Mouse (Mus musculus) ZHBTc4 (cell line): ENCODE measurements at regions not wholly inside any gene's neighbourhood (a gene's known extent, or its start where the extent isn't known, plus 50 kb on each side); places are given as distances from the start of the nearest gene placed in this dataset.

ENCODE experiments used
- DNase-seq: peaks from one replicate; pipeline ENCODE4 v3.0.0-alpha.2; 2011; ENCODE audit warnings: low read depth, low spot score

- peak; percentile 82 for DNase-seq
Observed at GRCm38 (mm10) chr5:74943737-74944403, 100.7 kb downstream of the Chic2 start.

- peak; percentile 39 for DNase-seq
Observed at GRCm38 (mm10) chr5:74941426-74941825, 103.1 kb downstream of the Chic2 start.

- no peak for DNase-seq
Observed at GRCm38 (mm10) chr5:74937416-74937940, 107.1 kb downstream of the Chic2 start.

- DNase-seq = no peak
Observed at GRCm38 (mm10) chr5:74936087-74936486, 108.5 kb downstream of the Chic2 start.

GRCm38 (mm10) chr5:74935676-74936075 lies 108.9 kb downstream of the Chic2 start:
- no peak for DNase-seq

GRCm38 (mm10) chr5:74933276-74933675 lies 111.3 kb downstream of the Chic2 start:
- DNase-seq = peak; percentile 58

- DNase-seq = no peak
Observed at GRCm38 (mm10) chr5:74932206-74932605, 112.4 kb downstream of the Chic2 start.

- DNase-seq = no peak
Observed at GRCm38 (mm10) chr5:74931765-74932164, 112.8 kb downstream of the Chic2 start.

GRCm38 (mm10) chr5:74927543-74927942 lies 117.0 kb downstream of the Chic2 start:
- DNase-seq = no peak

GRCm38 (mm10) chr5:74925769-74926168 lies 118.8 kb downstream of the Chic2 start:
- DNase-seq = no peak

GRCm38 (mm10) chr5:74924031-74924533 lies 120.5 kb downstream of the Chic2 start:
- DNase-seq = no peak

GRCm38 (mm10) chr5:74923337-74923736 lies 121.2 kb downstream of the Chic2 start:
- DNase-seq = no peak

GRCm38 (mm10) chr5:74922881-74923280 lies 121.7 kb downstream of the Chic2 start:
- DNase-seq = no peak

GRCm38 (mm10) chr5:74920939-74921338 lies 123.6 kb downstream of the Chic2 start:
- no peak for DNase-seq

- DNase-seq = no peak
Observed at GRCm38 (mm10) chr5:74920490-74920889, 124.1 kb downstream of the Chic2 start.

- DNase-seq = no peak
Observed at GRCm38 (mm10) chr5:74905504-74906061, 139.0 kb downstream of the Chic2 start.

- no peak for DNase-seq
Observed at GRCm38 (mm10) chr5:74904927-74905503, 139.6 kb downstream of the Chic2 start.

GRCm38 (mm10) chr5:74904327-74904726 lies 140.2 kb downstream of the Chic2 start:
- peak; percentile 71 for DNase-seq

GRCm38 (mm10) chr5:74903711-74904110 lies 140.9 kb downstream of the Chic2 start:
- DNase-seq = no peak

GRCm38 (mm10) chr5:74897133-74897532 lies 147.4 kb downstream of the Chic2 start:
- no peak for DNase-seq

- no peak for DNase-seq
Observed at GRCm38 (mm10) chr5:74893276-74893675, 151.3 kb downstream of the Chic2 start.

GRCm38 (mm10) chr5:74891541-74891940 lies 153.0 kb downstream of the Chic2 start:
- DNase-seq = no peak

GRCm38 (mm10) chr5:74888934-74889333 lies 155.6 kb downstream of the Chic2 start:
- DNase-seq = peak; percentile 13
